Mouse (Mus musculus) forebrain, embryonic 10.5 days (tissue): Measurements from ENCODE around the gene Gm10644. TPM values are rescaled to one million over a fixed set of nuclear protein-coding genes. Genes with fewer than 3 reads are reported as not detected.
A peak's percentile ranks its signal among the peaks of the same experiment; 100 is the strongest.

Source experiments
- DNase-seq: peaks from one replicate; pipeline ENCODE4 v3.0.0-alpha.2; 2017; ENCODE audit warnings: low spot score; ENCODE audit errors: extremely low spot score
- H3K27ac ChIP-seq: fragments of 300-500 bp; sonication (generic); 2 replicates; pipeline ENCODE4 v1.5.1; 2016; ENCODE audit warnings: mild to moderate bottlenecking
- H3K27me3 ChIP-seq: fragments of 300-500 bp; sonication (generic); 2 replicates; pipeline ENCODE4 v1.6.1; 2016; ENCODE audit warnings: mild to moderate bottlenecking; ENCODE audit not compliant: poor library complexity, severe bottlenecking
- H3K36me3 ChIP-seq: fragments of 300-500 bp; sonication (generic); replicated peaks from 2 replicates; pipeline ENCODE4 v1.6.1; 2016; ENCODE audit warnings: mild to moderate bottlenecking, moderate library complexity
- H3K4me1 ChIP-seq: fragments of 300-500 bp; sonication (generic); 2 replicates; pipeline ENCODE4 v1.6.1; 2016
- H3K4me3 ChIP-seq: fragments of 300-500 bp; sonication (generic); 2 replicates; pipeline ENCODE4 v1.5.1; 2016; ENCODE audit warnings: mild to moderate bottlenecking, moderate library complexity
- H3K9me3 ChIP-seq: fragments of 300-500 bp; sonication (generic); 2 replicates; pipeline ENCODE4 v1.6.1; 2016; ENCODE audit warnings: mild to moderate bottlenecking, moderate library complexity
- WGBS: fragments of 180-500 bp; shearing (Covaris S2); methylation state at CpG from one replicate; pipeline ENCODE4 v1.1.7; 2016; 5-methylcytosine and 5-hydroxymethylcytosine counted together
- microRNA-seq: library from miRNA; unstranded; fragments of <30 nt; microRNA quantifications from one replicate; pipeline ENCODE4, GENCODE M21; 2017
- polyA plus RNA-seq: library from polyadenylated mRNA; unstranded; fragments of >200 nt; fragmentation: Nextera tagmentation; extraction: Ambion mirVana; gene quantifications from 2 replicates; pipeline ENCODE4 v1.2.1, GENCODE M21; 2016

The Gm10644 gene
- polyA plus RNA-seq, 1 experiment from 2014 or later = 0.94 TPM

GRCm38 (mm10) chr8:83898456-83898855 is 56.5 kb downstream of the Gm10644 start:
- no peaks in the 10 kb centered on the region for H3K36me3 ChIP-seq
- no peaks in the 10 kb centered on the region for H3K9me3 ChIP-seq
- peak overlapping the region; percentile 93 for H3K4me3 ChIP-seq
- peaks cover 48% of the 10 kb centered on the region for H3K27me3 ChIP-seq
- peaks cover 59% of the 10 kb centered on the region for H3K4me1 ChIP-seq
- DNase-seq = no peak
- peak overlapping the region; percentile 95 for H3K27ac ChIP-seq
- WGBS = 5% methylated on average over 10 of the region's 10 CpGs

- peak; percentile 81 for DNase-seq
- H3K9me3 ChIP-seq = no peaks in the 10 kb centered on the region
- H3K27ac ChIP-seq = peak overlapping the region; percentile 60; the same call in 1 of the 2 replicates
- peak overlapping the region; percentile 46 for H3K4me3 ChIP-seq
- H3K36me3 ChIP-seq = no peaks in the 10 kb centered on the region
- 2% methylated on average over 26 of the region's 26 CpGs for WGBS
- H3K4me1 ChIP-seq = peaks cover 47% of the 10 kb centered on the region
- peaks cover 60% of the 10 kb centered on the region for H3K27me3 ChIP-seq
Measured at GRCm38 (mm10) chr8:83897211-83897610, 57.8 kb downstream of the Gm10644 start.

- 90% methylated on average over 7 of the region's 7 CpGs for WGBS
- no peak overlapping the region for H3K4me3 ChIP-seq
- H3K9me3 ChIP-seq = no peaks in the 10 kb centered on the region
- no peaks in the 10 kb centered on the region for H3K36me3 ChIP-seq
- H3K27me3 ChIP-seq = peaks cover 67% of the 10 kb centered on the region
- DNase-seq = no peak
- peaks cover 39% of the 10 kb centered on the region for H3K4me1 ChIP-seq
- no peak overlapping the region for H3K27ac ChIP-seq
Measured at GRCm38 (mm10) chr8:83896461-83896860, 58.5 kb downstream of the Gm10644 start.

- peaks cover 34% of the 10 kb centered on the region for H3K4me1 ChIP-seq
- WGBS = 2% methylated on average over 5 of the region's 5 CpGs
- peak; percentile 52 for DNase-seq
- peaks cover 72% of the 10 kb centered on the region for H3K27me3 ChIP-seq
- H3K9me3 ChIP-seq = no peaks in the 10 kb centered on the region
- H3K4me3 ChIP-seq = no peak overlapping the region
- no peak overlapping the region for H3K27ac ChIP-seq
- no peaks in the 10 kb centered on the region for H3K36me3 ChIP-seq
Measured at GRCm38 (mm10) chr8:83895894-83896293, 59.1 kb downstream of the Gm10644 start.

GRCm38 (mm10) chr8:83893915-83894314 is 61.1 kb downstream of the Gm10644 start:
- Histone ChIP-seq H3K36me3 (no peaks in the 10 kb centered on the region), H3K27me3 (peaks cover 76% of the 10 kb centered on the region), H3K27ac (no peak overlapping the region), H3K4me3 (no peak overlapping the region), H3K4me1 (peaks cover 28% of the 10 kb centered on the region), H3K9me3 (no peaks in the 10 kb centered on the region)
- WGBS = 3% methylated on average over 5 of the region's 5 CpGs
- DNase-seq = peak; percentile 66

- Histone ChIP-seq H3K4me1 (peaks cover 9% of the 10 kb centered on the region), H3K27me3 (peaks cover 64% of the 10 kb centered on the region)
- 79% methylated on average over 4 of the region's 4 CpGs for WGBS
Measured at GRCm38 (mm10) chr8:83892061-83892460, 62.9 kb downstream of the Gm10644 start.

GRCm38 (mm10) chr8:83888409-83888808 is 66.6 kb downstream of the Gm10644 start:
- DNase-seq = no peak
- H3K9me3 ChIP-seq = no peaks in the 10 kb centered on the region
- WGBS = 80% methylated on average over 2 of the region's 2 CpGs
- no peaks in the 10 kb centered on the region for H3K36me3 ChIP-seq
- H3K27me3 ChIP-seq = peaks cover 27% of the 10 kb centered on the region
- H3K4me3 ChIP-seq = no peak overlapping the region
- no peaks in the 10 kb centered on the region for H3K4me1 ChIP-seq
- H3K27ac ChIP-seq = no peak overlapping the region

More at GRCm38 (mm10) chr8:83892061-83892460, 62.9 kb downstream of the Gm10644 start:
- Histone ChIP-seq H3K4me3 (no peak overlapping the region), H3K27ac (no peak overlapping the region), H3K36me3 (no peaks in the 10 kb centered on the region), H3K9me3 (no peaks in the 10 kb centered on the region)
- no peak for DNase-seq

Small RNAs within 50 kb of the gene (microRNA-seq; reads per million reads assigned to microRNA genes)
- gene Gm44330 = not detected
- not detected for gene Gm44450

Other genes starting within 250 kb of the Gm10644 start
- gene Ddx39, start 240.0 kb downstream of the Gm10644 start, polyA plus RNA-seq = 364 and 371 TPM in 2 replicates
- 8.3 and 9.2 TPM in 2 replicates for gene Adgre5, start 213.9 kb downstream of the Gm10644 start, polyA plus RNA-seq
- 11.1 and 12.5 TPM in 2 replicates for gene Adgrl1, start 55.1 kb downstream of the Gm10644 start, polyA plus RNA-seq
- 112 and 114 TPM in 2 replicates for gene Asf1b, start 302 bp upstream of the Gm10644 start, polyA plus RNA-seq
- gene Prkaca, start 17.8 kb upstream of the Gm10644 start, polyA plus RNA-seq = 148 and 158 TPM in 2 replicates
- gene Samd1, start 42.5 kb upstream of the Gm10644 start, polyA plus RNA-seq = 10.2 and 10.3 TPM in 2 replicates
- gene 1700067K01Rik, start 46.3 kb upstream of the Gm10644 start, polyA plus RNA-seq = 0.49 and 0.63 TPM in 2 replicates
- 0.42 and 0.79 TPM in 2 replicates for gene 2210011C24Rik, start 57.0 kb upstream of the Gm10644 start, polyA plus RNA-seq
- 7.8 and 8.2 TPM in 2 replicates for gene Palm3, start 66.3 kb upstream of the Gm10644 start, polyA plus RNA-seq
- gene Il27ra, start 87.4 kb upstream of the Gm10644 start, polyA plus RNA-seq = 0.12 and 0.30 TPM in 2 replicates
- not detected in 2 replicates for gene Rln3, start 89.8 kb upstream of the Gm10644 start, polyA plus RNA-seq
- 1.0 and 1.5 TPM in 2 replicates for gene Gm10643, start 109.9 kb upstream of the Gm10644 start, polyA plus RNA-seq
- 8.4 and 8.5 TPM in 2 replicates for gene Rfx1, start 111.6 kb upstream of the Gm10644 start, polyA plus RNA-seq
- 17.0 and 18.5 TPM in 2 replicates for gene Dcaf15, start 149.6 kb upstream of the Gm10644 start, polyA plus RNA-seq
- 0.14 and 0.17 TPM in 2 replicates for gene Podnl1, start 170.8 kb upstream of the Gm10644 start, polyA plus RNA-seq
- gene Cc2d1a, start 192.7 kb upstream of the Gm10644 start, polyA plus RNA-seq = 17.3 and 20.8 TPM in 2 replicates
- gene 4930432K21Rik, start 192.8 kb upstream of the Gm10644 start, polyA plus RNA-seq = 1.9 and 2.4 TPM in 2 replicates
- gene Nanos3, start 230.0 kb upstream of the Gm10644 start, polyA plus RNA-seq = 2.6 and 3.7 TPM in 2 replicates